Mouse (Mus musculus): ENCODE data around the gene Gm27029.
A peak's percentile ranks its signal among the peaks of the same experiment; 100 is the strongest.
"Not testable (repeated sequence)": the region's sequence is repeated elsewhere in the genome, so short reads cannot be mapped to it uniquely, and the experiment has no call there.

Gm27029 gene

GRCm38 (mm10) chr11:101455627-101456026 is 31.0 kb upstream of the Gm27029 start:
- no peak for DNase-seq

DNA sequence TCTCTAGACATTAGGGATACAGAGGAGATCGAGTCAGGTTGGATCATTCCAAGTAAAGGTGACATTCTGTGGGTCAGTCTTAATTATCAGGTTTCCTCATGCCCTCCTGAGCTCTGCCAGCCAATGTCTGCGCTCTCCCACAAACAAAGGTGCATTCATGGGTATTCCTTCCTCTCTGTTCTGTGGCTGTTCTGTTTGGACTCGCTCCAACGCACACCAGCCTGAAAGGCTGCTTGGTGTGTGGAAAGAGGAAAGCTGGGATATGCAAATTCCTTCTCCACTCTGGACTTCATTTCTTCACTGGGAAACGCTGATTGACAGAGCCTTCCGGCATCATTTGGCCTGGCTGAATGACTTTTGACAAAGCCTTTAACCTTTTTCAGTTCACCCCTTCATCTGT is 30.1 kb upstream of the Gm27029 start:
- no peak for DNase-seq

- no peak for DNase-seq
Measured at GRCm38 (mm10) chr11:101452093-101452774, 27.6 kb upstream of the Gm27029 start.

GRCm38 (mm10) chr11:101451536-101451935 is 26.9 kb upstream of the Gm27029 start:
- no peak for DNase-seq

DNA sequence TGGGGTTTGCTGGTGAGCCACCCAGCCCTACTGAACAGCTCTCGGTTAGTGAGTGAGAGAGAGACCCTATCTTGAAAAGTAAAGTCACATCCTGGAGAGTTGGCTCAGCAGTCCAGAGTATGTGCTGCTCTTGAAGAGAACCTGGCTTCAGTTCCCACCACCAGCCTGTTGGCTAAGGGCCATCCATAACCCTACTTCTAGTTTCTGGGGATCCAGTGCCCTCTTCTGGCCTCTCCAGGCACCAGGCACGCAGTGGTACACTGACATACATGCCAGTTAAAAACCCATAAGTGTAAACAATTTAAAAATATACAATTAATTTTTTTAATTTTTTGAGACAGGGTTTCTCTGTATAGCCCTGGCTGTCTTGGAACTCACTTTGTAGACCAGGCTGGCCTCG is 25.8 kb upstream of the Gm27029 start:
- DNase-seq: peak; percentile 53

- not testable (repeated sequence) for DNase-seq
Measured at GRCm38 (mm10) chr11:101449596-101449995, 25.0 kb upstream of the Gm27029 start.

DNA sequence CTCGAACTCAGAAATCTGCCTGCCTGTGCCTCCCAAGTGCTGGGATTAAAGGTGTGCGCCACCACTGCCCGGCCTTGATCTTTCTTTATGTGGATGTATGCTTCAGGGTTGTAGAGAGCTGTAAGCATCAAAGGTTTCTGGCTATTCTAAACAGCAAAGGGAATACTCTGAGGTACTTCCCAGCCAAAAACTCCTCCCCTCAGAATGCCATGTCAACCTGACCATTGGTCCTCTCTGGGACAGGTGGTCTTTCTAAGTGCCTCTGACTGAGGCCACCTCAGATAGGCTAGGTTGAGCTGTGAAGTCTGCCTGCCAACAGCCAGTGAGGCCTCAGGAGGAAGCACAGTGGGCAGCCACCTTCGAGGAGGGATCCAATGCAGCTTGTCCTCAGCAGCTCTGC is 24.3 kb upstream of the Gm27029 start:
- DNase-seq: no peak

- DNase-seq: peak; percentile 72
Measured at GRCm38 (mm10) chr11:101448274-101448746, 23.7 kb upstream of the Gm27029 start, which contains the start of gene Ifi35. Ifi35 (plus strand) TSS chr11:101448407.

- peak; percentile 45 for DNase-seq
Measured at GRCm38 (mm10) chr11:101447786-101448185, 23.2 kb upstream of the Gm27029 start.

DNA sequence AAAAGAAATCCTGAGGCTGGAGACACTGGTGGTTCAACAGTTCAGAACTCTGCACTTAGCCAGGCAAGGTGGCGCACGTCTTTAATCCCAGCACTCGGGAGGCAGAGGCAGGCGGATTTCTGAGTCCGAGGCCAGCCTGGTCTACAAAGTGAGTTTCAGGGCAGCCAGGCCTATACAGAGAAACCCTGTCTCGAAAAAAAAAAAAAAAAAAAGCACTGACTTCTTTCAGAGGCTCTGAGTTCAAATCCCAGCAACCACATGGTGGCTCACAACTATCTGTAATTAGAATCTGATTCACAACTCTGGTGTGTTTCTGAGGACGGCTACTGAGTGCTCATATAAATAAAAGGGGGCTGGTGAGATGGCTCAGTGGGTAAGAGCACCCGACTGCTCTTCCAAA is 22.3 kb upstream of the Gm27029 start:
- DNase-seq: not testable (repeated sequence)

GRCm38 (mm10) chr11:101446319-101446718 is 21.7 kb upstream of the Gm27029 start:
- no peak for DNase-seq

- DNase-seq: no peak
Measured at GRCm38 (mm10) chr11:101442760-101443159, 18.2 kb upstream of the Gm27029 start.

GRCm38 (mm10) chr11:101442127-101442693 is 17.6 kb upstream of the Gm27029 start, which contains the start of gene Rpl27:
Rpl27 (plus strand) TSS chr11:101442298.
- peak; percentile 93 for DNase-seq

- not testable (repeated sequence) for DNase-seq
Measured at GRCm38 (mm10) chr11:101441450-101442126, 17.0 kb upstream of the Gm27029 start.

GRCm38 (mm10) chr11:101438006-101438405 is 13.4 kb upstream of the Gm27029 start:
- not testable (repeated sequence) for DNase-seq

- no peak for DNase-seq
Measured at GRCm38 (mm10) chr11:101436916-101437315, 12.3 kb upstream of the Gm27029 start.

- DNase-seq: no peak
Measured at GRCm38 (mm10) chr11:101435831-101436230, 11.2 kb upstream of the Gm27029 start.

GRCm38 (mm10) chr11:101433396-101433795 is 8.8 kb upstream of the Gm27029 start:
- no peak for DNase-seq

DNA sequence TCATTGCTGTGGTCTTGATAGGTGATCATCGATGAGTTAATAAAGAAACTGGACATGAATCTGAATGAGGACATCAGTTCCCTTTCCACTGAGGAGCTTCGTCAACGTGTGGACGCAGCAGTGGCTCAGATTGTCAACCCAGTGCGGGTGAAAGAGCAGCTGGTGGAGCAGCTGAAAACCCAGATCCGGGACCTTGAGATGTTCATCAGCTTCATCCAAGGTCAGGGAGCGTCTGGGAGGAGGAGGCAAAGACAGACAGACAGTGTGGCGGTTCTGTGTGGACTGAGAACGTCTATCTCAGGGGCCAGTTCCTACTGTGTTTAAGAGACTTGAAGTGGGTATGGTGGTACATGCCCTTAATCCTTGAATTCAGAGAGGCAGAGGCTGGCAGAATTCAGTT is 6.7 kb upstream of the Gm27029 start:
- no peak for DNase-seq

DNA sequence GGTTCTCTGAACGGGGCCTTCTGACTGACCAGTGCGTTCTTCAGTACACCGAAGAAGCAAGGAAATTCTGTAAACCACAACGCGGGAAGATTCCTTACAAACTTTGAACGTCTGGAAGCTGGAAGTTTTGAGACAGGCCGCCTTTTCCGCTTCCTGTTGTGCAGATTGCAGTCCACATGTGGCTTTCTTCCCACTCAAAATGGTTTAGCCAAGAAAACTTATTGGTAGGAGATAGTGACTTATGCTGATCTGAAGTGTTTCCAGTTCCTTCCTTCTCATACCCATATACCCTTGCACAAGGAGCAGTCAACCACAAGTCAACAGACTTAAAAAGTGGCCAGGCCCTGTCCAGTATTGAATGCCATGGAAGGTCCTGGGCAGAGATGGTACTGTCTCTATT is 1.6 kb upstream of the Gm27029 start:
- no peak for DNase-seq

DNA sequence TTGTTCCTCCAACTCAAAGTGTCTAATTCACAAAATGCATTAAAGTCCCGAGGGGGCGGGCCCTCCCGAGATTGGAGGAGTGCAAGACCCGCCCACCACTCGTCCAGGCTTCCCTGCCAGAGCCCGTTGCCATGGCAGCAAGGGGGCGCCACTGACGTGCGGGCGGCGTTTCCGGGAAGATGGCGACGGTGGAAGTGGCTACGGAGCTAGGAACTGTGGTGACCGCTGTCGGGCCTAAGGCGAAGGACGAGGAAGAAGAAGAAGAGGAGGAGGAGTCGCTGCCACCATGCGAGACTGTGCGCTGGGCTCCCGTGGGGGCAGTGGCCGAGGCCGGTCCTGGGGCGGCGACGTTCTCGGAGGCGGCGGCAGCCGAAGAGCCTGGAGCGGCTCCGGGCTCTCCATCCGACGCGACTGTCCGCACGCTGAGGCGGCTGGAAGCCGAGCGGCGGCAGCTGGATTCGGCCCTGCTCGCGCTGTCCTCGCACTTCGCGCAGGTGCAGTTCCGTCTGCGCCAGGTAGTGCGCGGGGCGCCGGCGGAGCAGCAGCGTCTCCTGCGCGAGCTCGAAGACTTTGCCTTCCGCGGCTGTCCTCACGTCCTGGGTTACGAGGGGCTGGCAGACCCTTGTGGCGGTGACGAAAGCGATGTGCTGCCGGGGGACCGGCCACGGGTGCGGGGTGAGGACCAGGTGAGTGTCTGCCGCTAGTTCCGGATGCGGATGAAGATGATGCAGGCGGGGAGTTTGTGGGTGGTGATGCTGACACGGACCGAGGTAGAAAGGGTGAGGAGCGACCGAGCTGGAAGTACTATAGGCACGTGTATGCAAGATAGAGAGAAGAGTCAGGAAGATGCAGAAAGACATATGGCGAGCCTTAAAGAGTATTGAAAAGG is 573 bp upstream of the Gm27029 start, which contains the start of the genes Rundc1 and Ptges3l:
Rundc1 (plus strand) TSS at position 161 of the 889 bp plus-strand sequence.
Ptges3l (minus strand) TSS at position 409 of the 889 bp plus-strand sequence.
- peak; percentile 100 for DNase-seq

- DNase-seq: no peak
Measured at GRCm38 (mm10) chr11:101420148-101420547, 4.4 kb downstream of the Gm27029 start.

DNA sequence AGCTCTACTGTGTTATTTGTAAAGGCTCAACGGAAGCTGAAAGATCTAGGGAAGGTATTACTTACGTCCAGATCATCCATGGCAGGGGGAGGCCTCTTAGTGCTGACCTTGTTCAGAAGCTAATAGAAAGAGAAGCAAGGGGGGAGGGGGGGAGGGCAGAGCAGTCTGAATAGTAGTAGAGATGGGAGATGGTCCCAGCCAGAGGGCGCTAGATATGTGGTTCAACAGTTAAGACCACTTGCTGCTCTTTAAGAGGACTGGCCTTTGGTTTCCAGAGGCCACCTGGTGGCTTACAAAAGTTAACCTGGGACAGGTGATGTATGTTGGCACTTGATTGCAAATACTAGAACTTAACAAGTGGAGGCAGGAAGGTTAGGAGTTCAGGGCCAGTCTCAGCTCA is 5.0 kb downstream of the Gm27029 start:
- DNase-seq: peak; percentile 30

All from thymus, postnatal 4 days (tissue).